Mouse (Mus musculus) spleen, postnatal 4 days (tissue): ENCODE data around the gene Prkcq.

Experiments used
- DNase-seq, 2 experiments: peaks; one replicate each; pipeline ENCODE4 v3.0.0; 2022; ENCODE audit warnings: low spot score in 2 of 2

The Prkcq gene

GRCm38 (mm10) chr2:11187166-11187565 is 15.3 kb downstream of the Prkcq start:
- peak in 1 of 2 experiments; percentile 26 for DNase-seq

- no peak for DNase-seq
These were observed 16.4 kb downstream of the Prkcq start for GRCm38 (mm10) chr2:11188279-11188678.

- no peak for DNase-seq
These were observed 17.4 kb downstream of the Prkcq start for GRCm38 (mm10) chr2:11189150-11189767.

- no peak for DNase-seq
These were observed 20.6 kb downstream of the Prkcq start for GRCm38 (mm10) chr2:11192281-11193098.

- DNase-seq = no peak
These were observed 21.3 kb downstream of the Prkcq start for GRCm38 (mm10) chr2:11193099-11193618.

GRCm38 (mm10) chr2:11194732-11195340 is 22.9 kb downstream of the Prkcq start:
- DNase-seq = no peak

GRCm38 (mm10) chr2:11196071-11196470 is 24.2 kb downstream of the Prkcq start:
- no peak for DNase-seq

GRCm38 (mm10) chr2:11196952-11197559 is 25.1 kb downstream of the Prkcq start:
- DNase-seq = no peak

GRCm38 (mm10) chr2:11199624-11200023 is 27.7 kb downstream of the Prkcq start:
- no peak for DNase-seq

GRCm38 (mm10) chr2:11202841-11203240 is 30.9 kb downstream of the Prkcq start:
- DNase-seq = no peak

- DNase-seq = no peak
These were observed 31.4 kb downstream of the Prkcq start for GRCm38 (mm10) chr2:11203261-11203660.

GRCm38 (mm10) chr2:11204232-11204631 is 32.3 kb downstream of the Prkcq start:
- DNase-seq = no peak

GRCm38 (mm10) chr2:11204961-11205360 is 33.1 kb downstream of the Prkcq start:
- no peak for DNase-seq

- DNase-seq = no peak
These were observed 33.8 kb downstream of the Prkcq start for GRCm38 (mm10) chr2:11205720-11206119.

- DNase-seq = no peak
These were observed 36.4 kb downstream of the Prkcq start for GRCm38 (mm10) chr2:11208263-11208662.

GRCm38 (mm10) chr2:11209335-11209734 is 37.4 kb downstream of the Prkcq start:
- DNase-seq = no peak

GRCm38 (mm10) chr2:11210241-11210916 is 38.5 kb downstream of the Prkcq start:
- no peak for DNase-seq

- DNase-seq = no peak
These were observed 40.2 kb downstream of the Prkcq start for GRCm38 (mm10) chr2:11211961-11212562.

GRCm38 (mm10) chr2:11216421-11216820 is 44.5 kb downstream of the Prkcq start:
- no peak for DNase-seq

GRCm38 (mm10) chr2:11216847-11217246 is 44.9 kb downstream of the Prkcq start:
- no peak for DNase-seq

GRCm38 (mm10) chr2:11218122-11218521 is 46.2 kb downstream of the Prkcq start:
- DNase-seq = no peak
